Mouse (Mus musculus) embryonic facial prominence, embryonic 13.5 days (tissue): Measurements from ENCODE around the gene Inha. TPM values are rescaled to one million over a fixed set of nuclear protein-coding genes. Genes with fewer than 3 reads are reported as not detected.
A peak's percentile ranks its signal among the peaks of the same experiment; 100 is the strongest.

Experiments
- ATAC-seq: fragments of 200-750 bp; cut with Nextera tagmentation; 2 replicates; pipeline ENCODE4 v1.8.0; 2017; ENCODE audit warnings: low read depth; ENCODE audit not compliant: insufficient number of reproducible peaks, insufficient read depth, low FRiP score, low TSS enrichment
- H3K27ac ChIP-seq: fragments of 300-500 bp; sonication (generic); 2 replicates; pipeline ENCODE4 v1.5.1; 2015; ENCODE audit warnings: moderate library complexity, mild to moderate bottlenecking, inconsistent platforms
- H3K27me3 ChIP-seq: fragments of 300-500 bp; sonication (generic); 2 replicates; pipeline ENCODE4 v1.6.1; 2015; ENCODE audit warnings: mild to moderate bottlenecking, inconsistent platforms
- H3K36me3 ChIP-seq: fragments of 300-500 bp; sonication (generic); 2 replicates; pipeline ENCODE4 v1.6.1; 2015; ENCODE audit warnings: mild to moderate bottlenecking, inconsistent platforms
- H3K4me1 ChIP-seq: fragments of 300-500 bp; sonication (generic); 2 replicates; pipeline ENCODE4 v1.6.1; 2015; ENCODE audit warnings: inconsistent platforms
- H3K4me2 ChIP-seq: fragments of 300-500 bp; sonication (generic); 2 replicates; pipeline ENCODE4 v1.6.1; 2015; ENCODE audit warnings: moderate library complexity, mild to moderate bottlenecking, inconsistent platforms
- H3K4me3 ChIP-seq: fragments of 300-500 bp; sonication (generic); 2 replicates; pipeline ENCODE4 v1.5.1; 2015; ENCODE audit warnings: mild to moderate bottlenecking, inconsistent platforms
- H3K9ac ChIP-seq: fragments of 300-500 bp; sonication (generic); 2 replicates; pipeline ENCODE4 v1.6.1; 2015; ENCODE audit warnings: mild to moderate bottlenecking, inconsistent platforms
- H3K9me3 ChIP-seq: fragments of 300-500 bp; sonication (generic); 2 replicates; pipeline ENCODE4 v1.6.1; 2016; ENCODE audit warnings: inconsistent platforms
- WGBS: fragments of 180-500 bp; shearing (Covaris S2); methylation state at CpG from one replicate; pipeline ENCODE4 v1.1.7; 2015; ENCODE audit warnings: mixed read lengths; 5-methylcytosine and 5-hydroxymethylcytosine counted together
- polyA plus RNA-seq: library from polyadenylated mRNA; unstranded; fragments of >200 nt; fragmentation: Nextera tagmentation; extraction: Ambion mirVana; gene quantifications from 2 replicates; pipeline ENCODE4 v1.2.1, GENCODE M21; 2015

Inha gene
- polyA plus RNA-seq: 12.3 and 13.2 TPM in 2 replicates

DNA sequence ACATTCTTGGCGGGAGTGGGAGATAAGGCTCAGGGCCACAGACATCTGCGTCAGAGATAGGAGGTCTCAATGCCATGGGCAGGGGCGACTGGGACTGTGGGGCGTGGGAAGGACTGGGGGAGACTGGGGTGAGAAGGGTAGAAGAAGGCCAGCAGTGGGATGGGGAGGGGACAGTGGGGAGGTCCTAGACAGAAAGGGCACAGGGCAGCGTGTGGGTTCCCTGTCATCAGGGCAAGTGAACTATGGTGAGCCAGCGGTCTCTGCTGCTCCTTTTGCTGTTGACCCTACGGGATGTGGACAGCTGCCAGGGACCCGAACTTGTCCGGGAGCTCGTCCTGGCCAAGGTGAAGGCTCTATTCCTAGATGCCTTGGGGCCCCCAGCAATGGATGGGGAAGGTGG is at the start of gene Inha:
Inha (plus strand) TSS at position 72 of the 400 bp plus-strand sequence.
- peaks cover 44% of the 10 kb centered on the region for H3K4me1 ChIP-seq
- peak within 1 kb of the TSS; percentile 97 for H3K27ac ChIP-seq
- H3K36me3 ChIP-seq: peaks cover 18% of the 10 kb centered on the region
- H3K9ac ChIP-seq: peak within 1 kb of the TSS; percentile 98
- no peaks in the 10 kb centered on the region for H3K9me3 ChIP-seq
- no peaks in the 10 kb centered on the region for H3K27me3 ChIP-seq
- H3K4me2 ChIP-seq: peak within 1 kb of the TSS; percentile 95
- 82% methylated on average over 10 of the region's 10 CpGs for WGBS
- peak within 1 kb of the TSS; percentile 89 for H3K4me3 ChIP-seq
- ATAC-seq: no peak

DNA sequence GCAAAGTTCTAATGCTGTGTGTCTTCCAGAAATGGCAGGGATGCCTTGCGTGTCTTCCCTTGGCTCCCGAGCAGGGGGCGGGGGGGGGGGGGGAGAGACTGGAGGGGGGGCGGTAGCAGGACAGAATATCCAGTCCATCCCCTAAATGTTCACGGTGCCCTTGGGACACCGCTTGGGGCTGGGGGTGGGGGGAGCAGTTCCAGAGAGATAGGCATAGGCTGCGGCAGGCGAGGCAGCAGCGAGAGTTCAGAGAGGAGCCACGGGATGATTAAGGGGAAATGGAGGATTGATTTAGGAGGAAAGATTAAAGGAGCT is 49.2 kb upstream of the Inha start:
- no peaks in the 10 kb centered on the region for H3K36me3 ChIP-seq
- H3K27ac ChIP-seq: no peak overlapping the region
- H3K9me3 ChIP-seq: no peaks in the 10 kb centered on the region
- ATAC-seq: no peak
- H3K4me2 ChIP-seq: peak overlapping the region; percentile 61
- H3K9ac ChIP-seq: no peak overlapping the region
- no peak overlapping the region for H3K4me3 ChIP-seq
- peaks cover 33% of the 10 kb centered on the region for H3K4me1 ChIP-seq
- peaks cover 70% of the 10 kb centered on the region for H3K27me3 ChIP-seq
- WGBS: under 1% methylated on average over 10 of the region's 10 CpGs

DNA sequence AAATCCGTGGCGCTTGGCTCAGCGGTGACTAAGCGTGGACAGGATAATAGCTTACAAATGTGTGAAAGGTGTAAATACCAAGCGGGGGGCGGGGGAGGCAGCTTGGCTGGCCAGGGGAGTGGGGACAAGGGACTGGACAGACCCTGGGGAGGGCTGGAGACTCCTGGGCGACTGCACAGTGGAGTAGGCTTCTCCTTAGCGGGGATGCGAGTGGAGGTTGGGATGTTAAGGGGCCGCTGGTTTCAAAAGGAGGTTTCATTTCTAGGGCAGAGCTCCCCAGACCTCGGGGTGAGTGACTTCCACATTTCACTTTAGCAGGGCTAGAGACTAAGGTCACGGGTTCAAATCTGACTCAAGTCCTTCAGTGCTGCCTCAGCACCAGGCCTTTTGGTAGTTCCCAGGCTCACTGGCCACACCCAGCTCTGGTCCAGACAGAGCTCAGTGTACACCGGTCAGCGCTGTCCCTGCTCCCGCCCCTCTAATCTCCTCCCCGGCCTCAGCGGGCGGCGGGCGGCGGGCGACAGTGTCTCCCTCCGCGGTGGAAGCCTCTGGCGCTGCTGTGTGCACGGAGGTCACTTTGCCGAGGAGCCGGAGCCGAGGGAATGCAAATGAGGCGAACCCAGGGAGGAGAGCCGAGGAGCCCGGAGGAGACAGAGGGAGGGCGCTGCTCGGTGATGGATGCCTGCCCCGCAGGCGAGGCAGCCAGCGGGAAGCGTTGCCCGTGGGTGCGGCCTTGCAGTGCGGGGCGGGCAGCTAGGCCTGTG is 48.7 kb upstream of the Inha start:
- Histone ChIP-seq H3K9ac (peak overlapping the region; percentile 56), H3K36me3 (no peaks in the 10 kb centered on the region), H3K27ac (no peak overlapping the region), H3K4me1 (peaks cover 33% of the 10 kb centered on the region), H3K4me3 (peak overlapping the region; percentile 33), H3K27me3 (peaks cover 64% of the 10 kb centered on the region), H3K4me2 (peak overlapping the region; percentile 61), H3K9me3 (no peaks in the 10 kb centered on the region)
- WGBS: 3% methylated on average over 42 of the region's 42 CpGs
- ATAC-seq: peak; percentile 63

DNA sequence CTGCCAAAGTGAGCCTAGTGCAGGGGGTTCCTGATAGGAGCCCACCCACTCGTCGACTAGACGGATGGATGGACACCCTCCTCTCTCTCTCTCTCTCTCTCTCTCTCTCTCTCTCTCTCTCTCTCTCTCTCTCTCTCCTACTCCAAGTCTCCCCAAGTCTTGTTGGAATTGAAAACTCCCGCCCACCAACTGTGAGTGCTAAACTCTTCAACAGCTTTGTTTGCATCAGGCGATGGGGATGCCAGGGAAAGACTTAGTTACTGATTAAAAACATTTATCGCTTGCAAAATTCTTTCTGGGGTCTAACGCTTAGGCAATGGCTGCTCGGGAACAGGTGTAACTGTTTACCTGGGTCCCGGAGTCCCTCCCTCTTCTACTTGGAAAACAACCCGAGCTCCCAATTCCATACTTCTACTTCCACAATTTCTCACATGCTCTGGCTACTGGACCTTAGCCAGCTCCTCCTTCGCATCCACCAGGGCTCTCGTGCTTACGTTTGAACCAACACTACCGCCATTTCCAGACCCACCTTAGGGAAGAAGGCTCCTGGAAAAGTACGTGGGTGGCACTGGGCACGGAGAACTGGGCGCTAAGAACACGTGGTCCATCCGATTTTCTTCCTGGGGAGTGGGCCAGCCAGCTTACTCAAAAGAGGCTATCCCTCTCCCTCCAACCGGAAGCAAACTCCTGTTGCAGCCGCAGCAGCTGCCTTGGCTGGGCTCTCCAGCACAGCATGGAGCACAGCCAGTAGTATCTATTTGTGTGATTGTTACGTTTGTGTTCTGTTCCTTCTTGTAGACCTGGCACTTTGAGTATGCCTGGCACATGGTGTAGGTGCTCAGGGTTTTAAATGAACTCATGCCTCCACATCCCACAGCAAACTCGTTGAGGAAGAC is 47.8 kb upstream of the Inha start:
- Histone ChIP-seq H3K27ac (no peak overlapping the region; the same call in 1 of the 2 replicates), H3K9ac (peak overlapping the region; percentile 56), H3K4me3 (peak overlapping the region; percentile 33), H3K9me3 (no peaks in the 10 kb centered on the region), H3K4me1 (peaks cover 28% of the 10 kb centered on the region), H3K36me3 (no peaks in the 10 kb centered on the region), H3K27me3 (peaks cover 57% of the 10 kb centered on the region), H3K4me2 (peak overlapping the region; percentile 61)
- ATAC-seq: no peak
- 16% methylated on average over 23 of the region's 23 CpGs for WGBS

DNA sequence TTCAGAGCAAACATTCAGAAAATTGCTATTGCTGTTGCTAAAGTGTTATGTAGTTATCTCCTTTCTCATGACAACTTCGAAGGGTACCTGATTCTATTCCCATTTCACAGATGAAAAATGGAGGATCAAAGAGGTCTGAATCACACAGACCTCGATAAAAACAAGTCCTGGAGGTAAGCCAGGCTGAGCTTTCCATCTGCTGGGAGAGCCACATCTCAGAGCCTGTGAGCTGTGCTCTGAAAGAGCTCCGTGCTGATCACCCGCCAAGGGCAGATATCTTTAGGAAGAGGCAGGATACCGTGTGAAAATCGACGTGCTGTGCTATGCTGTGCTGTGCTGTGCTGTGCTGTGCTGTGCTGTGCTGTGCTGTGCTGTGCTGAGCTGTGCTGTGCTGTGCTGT is 46.6 kb upstream of the Inha start:
- H3K4me1 ChIP-seq: peaks cover 28% of the 10 kb centered on the region

DNA sequence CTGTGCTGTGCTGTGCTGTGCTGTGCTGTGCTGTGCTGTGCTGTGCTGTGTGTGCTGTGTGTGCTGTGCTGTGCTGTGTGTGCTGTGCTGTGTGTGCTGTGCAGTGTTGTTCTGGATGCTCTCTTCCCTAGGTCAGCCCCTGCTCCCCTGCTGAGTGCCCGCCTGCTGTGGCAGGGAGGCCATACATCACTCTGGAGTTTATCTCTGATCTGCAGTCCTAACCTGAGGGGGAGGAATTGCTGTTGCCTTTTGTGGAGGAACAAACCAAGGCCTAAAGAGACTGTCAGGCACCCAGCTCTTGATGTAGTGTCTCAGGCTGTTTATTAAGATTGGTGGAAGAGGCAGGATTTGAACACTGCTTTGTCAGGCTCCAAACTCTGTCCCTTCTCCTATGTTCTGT is 44.2 kb upstream of the Inha start:
- Histone ChIP-seq H3K9ac (no peak overlapping the region), H3K27me3 (peaks cover 48% of the 10 kb centered on the region), H3K4me3 (no peak overlapping the region), H3K36me3 (no peaks in the 10 kb centered on the region), H3K9me3 (no peaks in the 10 kb centered on the region), H3K4me2 (no peak overlapping the region), H3K4me1 (peaks cover 21% of the 10 kb centered on the region), H3K27ac (no peak overlapping the region)
- no peak for ATAC-seq
- 38% methylated on average over 1 of the region's 1 CpGs for WGBS

More for the DNA sequence above, 46.6 kb upstream of the Inha start:
- Histone ChIP-seq H3K4me2 (no peak overlapping the region), H3K9me3 (no peaks in the 10 kb centered on the region), H3K27ac (no peak overlapping the region), H3K36me3 (no peaks in the 10 kb centered on the region), H3K27me3 (peaks cover 56% of the 10 kb centered on the region), H3K9ac (no peak overlapping the region), H3K4me3 (no peak overlapping the region)
- 76% methylated on average over 7 of the region's 7 CpGs for WGBS
- ATAC-seq: no peak

DNA sequence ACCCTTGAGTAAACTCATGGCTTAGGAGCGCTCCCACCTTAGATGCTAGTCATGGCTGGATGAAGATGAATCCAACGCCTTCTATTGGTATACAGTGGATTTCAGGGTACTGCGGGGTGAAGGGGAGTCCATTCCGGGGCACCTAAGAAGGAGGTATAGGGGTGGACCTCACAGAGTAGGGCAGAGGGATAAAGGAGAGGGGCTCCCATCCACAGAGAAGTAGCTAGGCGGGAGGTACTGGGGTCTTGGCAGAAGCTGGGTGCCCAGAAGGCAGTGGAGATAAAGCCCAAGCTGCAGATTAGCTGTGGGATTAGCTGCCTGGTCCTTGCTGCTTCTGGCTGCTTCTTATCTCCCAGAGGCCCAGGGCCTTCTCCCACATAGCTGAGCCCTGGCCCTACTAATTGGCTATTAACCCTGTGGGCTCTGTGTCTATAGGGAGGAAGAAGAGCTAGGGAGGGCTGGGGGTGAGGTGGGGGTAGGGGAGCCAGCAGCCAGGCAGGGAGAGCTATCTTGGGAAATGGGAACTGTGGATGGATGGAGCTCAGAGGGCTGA is 43.1 kb upstream of the Inha start:
- Histone ChIP-seq H3K27me3 (peaks cover 40% of the 10 kb centered on the region), H3K36me3 (no peaks in the 10 kb centered on the region), H3K4me1 (peaks cover 11% of the 10 kb centered on the region), H3K9ac (0 out of 2 replicates have a peak overlapping the region, but pooled peaks have one; percentile 1), H3K27ac (no peak overlapping the region), H3K9me3 (no peaks in the 10 kb centered on the region), H3K4me3 (no peak overlapping the region), H3K4me2 (no peak overlapping the region)
- ATAC-seq: no peak
- 74% methylated on average over 5 of the region's 5 CpGs for WGBS

DNA sequence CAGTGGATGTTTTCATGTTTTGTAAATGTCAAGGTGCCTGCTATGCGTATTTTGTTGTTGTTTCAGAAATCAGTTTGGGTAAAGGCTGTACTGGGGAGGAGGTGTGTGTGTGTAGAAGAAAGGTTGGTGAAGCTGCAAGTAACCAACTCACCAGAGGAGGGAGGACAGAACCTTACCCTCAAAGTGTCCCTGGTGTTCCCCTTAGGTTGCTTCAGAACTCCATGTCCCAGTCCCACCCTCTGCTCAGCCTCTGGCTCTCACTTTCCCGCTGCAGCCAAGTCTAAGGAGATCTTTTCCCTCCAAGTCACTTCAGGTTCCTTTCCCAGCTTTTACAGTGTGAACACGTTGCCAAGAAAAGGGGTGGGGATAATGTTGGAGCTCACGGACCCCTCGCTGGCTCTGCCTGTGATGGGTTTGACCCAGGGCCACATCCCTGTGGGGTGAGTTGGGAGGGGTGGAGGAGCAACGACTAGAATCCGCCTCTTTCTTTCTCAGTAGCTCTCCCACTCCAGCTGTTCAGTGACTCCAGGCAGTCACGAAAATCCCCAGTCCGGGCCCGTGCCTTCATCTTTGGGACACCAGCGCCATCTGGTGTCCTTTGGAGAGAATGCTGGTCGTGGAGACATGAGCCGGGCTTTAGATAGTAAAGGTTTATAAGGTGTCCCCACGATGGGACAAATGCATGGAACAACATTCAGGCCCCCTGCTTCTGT is 39.5 kb upstream of the Inha start:
- Histone ChIP-seq H3K4me3 (no peak overlapping the region), H3K4me2 (peak overlapping the region; percentile 42), H3K27me3 (peaks cover 36% of the 10 kb centered on the region), H3K36me3 (peaks cover 3% of the 10 kb centered on the region; the same call in 1 of the 2 replicates), H3K9ac (peak overlapping the region; percentile 61; the same call in 1 of the 2 replicates), H3K4me1 (peaks cover 4% of the 10 kb centered on the region; the same call in 1 of the 2 replicates), H3K9me3 (no peaks in the 10 kb centered on the region), H3K27ac (no peak overlapping the region)
- WGBS: 7% methylated on average over 14 of the region's 14 CpGs
- peak; percentile 52 for ATAC-seq

DNA sequence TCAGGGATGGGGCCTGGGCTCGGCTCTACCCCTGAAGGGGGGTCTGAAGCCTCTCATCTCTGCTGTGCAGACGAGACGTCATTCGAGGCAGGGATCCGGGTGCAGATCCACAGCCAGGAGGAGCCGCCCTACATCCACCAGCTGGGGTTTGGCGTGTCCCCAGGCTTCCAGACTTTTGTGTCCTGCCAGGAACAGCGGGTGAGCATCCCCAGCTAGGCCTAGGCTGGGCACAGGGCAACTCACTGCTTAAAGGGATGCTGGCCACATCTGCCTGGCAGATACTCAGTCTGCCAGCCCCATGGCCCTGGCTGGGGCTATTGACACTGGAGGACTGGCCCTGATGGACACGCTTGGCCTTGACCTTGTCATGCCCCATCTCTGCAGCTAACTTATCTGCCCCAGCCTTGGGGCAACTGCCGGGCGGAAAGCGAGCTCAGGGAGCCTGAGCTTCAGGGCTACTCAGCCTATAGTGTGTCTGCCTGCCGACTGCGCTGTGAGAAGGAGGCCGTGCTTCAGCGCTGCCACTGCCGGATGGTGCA is 37.5 kb upstream of the Inha start:
- H3K27ac ChIP-seq: no peak overlapping the region
- no peak overlapping the region for H3K4me2 ChIP-seq
- H3K36me3 ChIP-seq: peaks cover 23% of the 10 kb centered on the region
- WGBS: 80% methylated on average over 17 of the region's 17 CpGs
- 0 out of 2 replicates have a peak overlapping the region, but pooled peaks have one; percentile 27 for H3K9ac ChIP-seq
- H3K9me3 ChIP-seq: no peaks in the 10 kb centered on the region
- H3K4me3 ChIP-seq: no peak overlapping the region
- no peak for ATAC-seq
- peaks cover 9% of the 10 kb centered on the region; the same call in 1 of the 2 replicates for H3K4me1 ChIP-seq
- peaks cover 35% of the 10 kb centered on the region for H3K27me3 ChIP-seq

DNA sequence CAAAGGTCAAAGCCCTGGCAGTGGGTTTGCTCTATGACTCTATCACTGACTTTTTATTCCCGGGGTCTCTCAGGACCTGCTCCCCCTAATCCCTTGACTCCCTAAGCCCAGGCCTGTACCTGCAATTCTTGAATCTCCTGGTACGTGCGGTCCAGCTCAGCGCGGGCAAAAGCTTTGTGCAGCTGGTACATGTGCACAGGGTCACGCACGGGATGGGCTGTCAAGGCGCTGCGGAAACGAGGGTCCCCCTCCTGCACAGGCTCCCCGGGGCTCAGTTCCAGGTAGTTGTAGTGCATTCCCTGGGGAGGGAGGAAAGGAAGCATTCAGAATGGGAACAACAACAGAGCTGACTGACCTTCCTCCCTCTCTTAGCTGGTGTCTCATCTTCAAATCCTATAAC is 30.4 kb upstream of the Inha start:
- WGBS: 95% methylated on average over 11 of the region's 11 CpGs

More for the DNA sequence above, 30.4 kb upstream of the Inha start:
- ATAC-seq: no peak
- Histone ChIP-seq H3K4me2 (no peak overlapping the region), H3K27me3 (peaks cover 17% of the 10 kb centered on the region), H3K4me1 (peaks cover 30% of the 10 kb centered on the region), H3K9ac (no peak overlapping the region), H3K27ac (no peak overlapping the region), H3K9me3 (no peaks in the 10 kb centered on the region), H3K36me3 (peaks cover 48% of the 10 kb centered on the region), H3K4me3 (no peak overlapping the region)
